Mouse (Mus musculus) neural tube, embryonic 15.5 days (tissue): ENCODE results near the gene Def6. TPM values are rescaled to one million over a fixed set of nuclear protein-coding genes. Genes with fewer than 3 reads are reported as not detected.

ENCODE experiments used
- ATAC-seq: fragments of 200-750 bp; cut with Nextera tagmentation; 2 replicates; pipeline ENCODE4 v1.8.0; 2017; ENCODE audit warnings: mild to moderate bottlenecking, moderate TSS enrichment, moderate library complexity; ENCODE audit not compliant: low FRiP score
- H3K27ac ChIP-seq: fragments of 300-500 bp; sonication (generic); replicated peaks from 2 replicates; pipeline ENCODE4 v1.5.1; 2015; ENCODE audit warnings: mild to moderate bottlenecking, inconsistent platforms
- H3K27me3 ChIP-seq: fragments of 300-500 bp; sonication (generic); replicated peaks from 2 replicates; pipeline ENCODE4 v1.6.1; 2015; ENCODE audit warnings: inconsistent platforms
- H3K36me3 ChIP-seq: fragments of 300-500 bp; sonication (generic); 2 replicates; pipeline ENCODE4 v1.6.1; 2015; ENCODE audit warnings: inconsistent platforms
- H3K4me1 ChIP-seq: fragments of 300-500 bp; sonication (generic); 2 replicates; pipeline ENCODE4 v1.6.1; 2015; ENCODE audit warnings: inconsistent platforms
- H3K4me2 ChIP-seq: fragments of 300-500 bp; sonication (generic); 2 replicates; pipeline ENCODE4 v1.6.1; 2015; ENCODE audit warnings: inconsistent platforms, mild to moderate bottlenecking, moderate library complexity
- H3K4me3 ChIP-seq: fragments of 300-500 bp; sonication (generic); replicated peaks from 2 replicates; pipeline ENCODE4 v1.5.1; 2015; ENCODE audit warnings: mild to moderate bottlenecking, inconsistent platforms
- H3K9ac ChIP-seq: fragments of 300-500 bp; sonication (generic); replicated peaks from 2 replicates; pipeline ENCODE4 v1.6.1; 2015; ENCODE audit warnings: mild to moderate bottlenecking, inconsistent platforms
- H3K9me3 ChIP-seq: fragments of 300-500 bp; sonication (generic); replicated peaks from 2 replicates; pipeline ENCODE4 v1.6.1; 2016; ENCODE audit warnings: inconsistent platforms
- WGBS: fragments of 180-500 bp; shearing (Covaris S2); methylation state at CpG from one replicate; pipeline ENCODE4 v1.1.7; 2015; ENCODE audit warnings: mixed read lengths; 5-methylcytosine and 5-hydroxymethylcytosine counted together
- polyA plus RNA-seq: library from polyadenylated mRNA; unstranded; fragments of >200 nt; fragmentation: Nextera tagmentation; extraction: Ambion mirVana; gene quantifications from 2 replicates; pipeline ENCODE4 v1.2.1, GENCODE M21; 2015

Def6 gene
- polyA plus RNA-seq, 1 experiment from 2014 or later: 8.6 TPM

- Histone ChIP-seq H3K4me2 (no peak overlapping the region), H3K27me3 (no peaks in the 10 kb centered on the region), H3K9me3 (no peaks in the 10 kb centered on the region), H3K4me3 (no peak overlapping the region), H3K9ac (no peak overlapping the region), H3K4me1 (peaks cover 50% of the 10 kb centered on the region), H3K36me3 (no peaks in the 10 kb centered on the region), H3K27ac (no peak overlapping the region)
- 72% methylated on average over 6 of the region's 6 CpGs for WGBS
- ATAC-seq: no peak
Measured at GRCm38 (mm10) chr17:28247613-28248012, 40.0 kb downstream of the Def6 start.

- no peaks in the 10 kb centered on the region for H3K27me3 ChIP-seq
- H3K4me2 ChIP-seq: no peak overlapping the region
- H3K4me3 ChIP-seq: no peak overlapping the region
- no peaks in the 10 kb centered on the region for H3K36me3 ChIP-seq
- H3K9ac ChIP-seq: no peak overlapping the region
- no peak overlapping the region for H3K27ac ChIP-seq
- no peaks in the 10 kb centered on the region for H3K9me3 ChIP-seq
- WGBS: 72% methylated on average over 12 of the region's 12 CpGs
- ATAC-seq: no peak
- peaks cover 46% of the 10 kb centered on the region for H3K4me1 ChIP-seq
Measured at GRCm38 (mm10) chr17:28249062-28249461, 41.5 kb downstream of the Def6 start.

GRCm38 (mm10) chr17:28251579-28252280, 44.2 kb downstream of the Def6 start:
- Histone ChIP-seq H3K9me3 (no peaks in the 10 kb centered on the region), H3K27ac (no peak overlapping the region), H3K4me1 (peaks cover 49% of the 10 kb centered on the region), H3K4me3 (no peak overlapping the region), H3K4me2 (no peak overlapping the region), H3K36me3 (no peaks in the 10 kb centered on the region), H3K27me3 (no peaks in the 10 kb centered on the region), H3K9ac (no peak overlapping the region)
- 87% methylated on average over 12 of the region's 12 CpGs for WGBS
- ATAC-seq: no peak

- Histone ChIP-seq H3K9ac (no peak overlapping the region), H3K27me3 (no peaks in the 10 kb centered on the region), H3K4me3 (no peak overlapping the region), H3K36me3 (no peaks in the 10 kb centered on the region), H3K4me2 (no peak overlapping the region), H3K4me1 (peaks cover 49% of the 10 kb centered on the region), H3K9me3 (no peaks in the 10 kb centered on the region), H3K27ac (0 out of 2 replicates have a peak overlapping the region, but pooled peaks have one; percentile 33)
- WGBS: 71% methylated on average over 5 of the region's 5 CpGs
- ATAC-seq: no peak
Measured at GRCm38 (mm10) chr17:28252281-28252648, 44.7 kb downstream of the Def6 start.

- Histone ChIP-seq H3K4me2 (no peak overlapping the region), H3K27ac (no peak overlapping the region), H3K4me1 (peaks cover 51% of the 10 kb centered on the region), H3K27me3 (no peaks in the 10 kb centered on the region), H3K4me3 (no peak overlapping the region), H3K36me3 (no peaks in the 10 kb centered on the region), H3K9me3 (no peaks in the 10 kb centered on the region), H3K9ac (no peak overlapping the region)
- no peak for ATAC-seq
- 62% methylated on average over 7 of the region's 7 CpGs for WGBS
Measured at GRCm38 (mm10) chr17:28253216-28253615, 45.6 kb downstream of the Def6 start.

- no peak overlapping the region for H3K9ac ChIP-seq
- peak overlapping the region; percentile 71 for H3K27ac ChIP-seq
- no peaks in the 10 kb centered on the region for H3K9me3 ChIP-seq
- ATAC-seq: peak; percentile 45; the same call in 1 of the 2 replicates
- H3K36me3 ChIP-seq: no peaks in the 10 kb centered on the region
- H3K27me3 ChIP-seq: no peaks in the 10 kb centered on the region
- no peak overlapping the region for H3K4me3 ChIP-seq
- peaks cover 42% of the 10 kb centered on the region for H3K4me1 ChIP-seq
- 20% methylated on average over 4 of the region's 4 CpGs for WGBS
- H3K4me2 ChIP-seq: no peak overlapping the region
Measured at GRCm38 (mm10) chr17:28254804-28255203, 47.2 kb downstream of the Def6 start.

GRCm38 (mm10) chr17:28255651-28256050, 48.1 kb downstream of the Def6 start:
- Histone ChIP-seq H3K4me2 (no peak overlapping the region), H3K27ac (peak overlapping the region; percentile 71), H3K9me3 (no peaks in the 10 kb centered on the region), H3K4me1 (peaks cover 42% of the 10 kb centered on the region), H3K4me3 (no peak overlapping the region), H3K36me3 (no peaks in the 10 kb centered on the region), H3K9ac (no peak overlapping the region), H3K27me3 (no peaks in the 10 kb centered on the region)
- 0 out of 2 replicates have a peak, but pooled peaks have one; percentile 16 for ATAC-seq
- 40% methylated on average over 5 of the region's 5 CpGs for WGBS

GRCm38 (mm10) chr17:28256651-28257328, 49.2 kb downstream of the Def6 start:
- Histone ChIP-seq H3K9ac (no peak overlapping the region), H3K36me3 (no peaks in the 10 kb centered on the region), H3K27ac (peak overlapping the region; percentile 71), H3K4me1 (peaks cover 42% of the 10 kb centered on the region), H3K9me3 (no peaks in the 10 kb centered on the region), H3K4me2 (no peak overlapping the region), H3K27me3 (no peaks in the 10 kb centered on the region), H3K4me3 (no peak overlapping the region)
- no peak for ATAC-seq
- WGBS: 73% methylated on average over 13 of the region's 13 CpGs

- Histone ChIP-seq H3K27me3 (no peaks in the 10 kb centered on the region), H3K4me3 (no peak overlapping the region), H3K36me3 (no peaks in the 10 kb centered on the region), H3K4me1 (peaks cover 34% of the 10 kb centered on the region), H3K27ac (no peak overlapping the region), H3K9me3 (no peaks in the 10 kb centered on the region), H3K4me2 (no peak overlapping the region), H3K9ac (no peak overlapping the region)
- no peak for ATAC-seq
- WGBS: 90% methylated on average over 9 of the region's 9 CpGs
Measured at GRCm38 (mm10) chr17:28258325-28258724, 50.7 kb downstream of the Def6 start.

- 84% methylated on average over 16 of the region's 16 CpGs for WGBS
- H3K4me3 ChIP-seq: no peak overlapping the region
- no peak overlapping the region for H3K27ac ChIP-seq
- no peak overlapping the region for H3K4me2 ChIP-seq
- no peaks in the 10 kb centered on the region for H3K36me3 ChIP-seq
- no peak for ATAC-seq
- H3K9me3 ChIP-seq: no peaks in the 10 kb centered on the region
- peaks cover 31% of the 10 kb centered on the region for H3K4me1 ChIP-seq
- no peaks in the 10 kb centered on the region for H3K27me3 ChIP-seq
- H3K9ac ChIP-seq: no peak overlapping the region
Measured at GRCm38 (mm10) chr17:28259890-28260542, 52.4 kb downstream of the Def6 start.

- H3K4me2 ChIP-seq: no peak overlapping the region
- no peak for ATAC-seq
- no peaks in the 10 kb centered on the region for H3K36me3 ChIP-seq
- H3K9ac ChIP-seq: no peak overlapping the region
- H3K4me1 ChIP-seq: peaks cover 26% of the 10 kb centered on the region
- no peaks in the 10 kb centered on the region for H3K27me3 ChIP-seq
- H3K27ac ChIP-seq: no peak overlapping the region
- 86% methylated on average over 9 of the region's 9 CpGs for WGBS
- no peaks in the 10 kb centered on the region for H3K9me3 ChIP-seq
- no peak overlapping the region for H3K4me3 ChIP-seq
Measured at GRCm38 (mm10) chr17:28260543-28260909, 52.9 kb downstream of the Def6 start.

- Histone ChIP-seq H3K36me3 (no peaks in the 10 kb centered on the region), H3K27me3 (no peaks in the 10 kb centered on the region), H3K9ac (no peak overlapping the region), H3K9me3 (no peaks in the 10 kb centered on the region), H3K4me3 (no peak overlapping the region), H3K4me1 (peaks cover 14% of the 10 kb centered on the region), H3K27ac (no peak overlapping the region), H3K4me2 (no peak overlapping the region)
- 82% methylated on average over 11 of the region's 11 CpGs for WGBS
- no peak for ATAC-seq
Measured at GRCm38 (mm10) chr17:28261795-28262194, 54.2 kb downstream of the Def6 start.
